Mouse (Mus musculus): ENCODE results near the gene Ptpn1. TPM values are rescaled to one million over a fixed set of nuclear protein-coding genes. Genes with fewer than 3 reads are reported as not detected.

Ptpn1 gene
- total RNA-seq (2014; rRNA removed) (6.5 and 7.9 TPM in 2 replicates), polyA plus RNA-seq (2012; rRNA removed) (17.3 and 20.2 TPM in 2 replicates)

- Histone ChIP-seq H3K36me3 (ENCODE audit: control insufficient read depth, insufficient read depth, low read length) (no peaks in the 10 kb centered on the region), H3K4me3 (ENCODE audit: insufficient read depth, low read depth, low read length) (peak within 1 kb of the TSS; percentile 97), H3K4me1 (ENCODE audit: control insufficient read depth, insufficient read depth, low read length) (peaks cover 5% of the 10 kb centered on the region), H3K79me2 (ENCODE audit: control insufficient read depth, insufficient read depth, low read length) (peaks cover 26% of the 10 kb centered on the region), H3K27me3 (ENCODE audit: control insufficient read depth, insufficient read depth, low read length) (no peaks in the 10 kb centered on the region), H3K9ac (ENCODE audit: low read depth, low read length) (peak within 1 kb of the TSS; percentile 95), H3K27ac (replicated peaks; ENCODE audit: insufficient read depth, low read depth, low read length) (peak within 1 kb of the TSS; percentile 73)
- peak; percentile 78 for DNase-seq (ENCODE audit: extremely low read depth, low read depth, low spot score)
- under 1% methylated on average over 99 of the region's 99 CpGs for WGBS
- peak; percentile 77 for TF ChIP-seq POLR2A (IDR thresholded peaks at IDR 0.05; ENCODE audit: extremely low read depth, insufficient read depth, low read length)
- TF ChIP-seq CTCF (IDR thresholded peaks at IDR 0.05; ENCODE audit: low read depth, low read length): no peak
Observed at GRCm38 (mm10) chr2:167931985-167932726, at the start of gene Ptpn1. Gene Ptpn1, plus strand, starts transcription at chr2:167932057.

GRCm38 (mm10) chr2:167886485-167886884, 45.4 kb upstream of the Ptpn1 start:
- Histone ChIP-seq H3K4me3 (ENCODE audit: insufficient read depth, low read depth, low read length) (no peak overlapping the region), H3K9ac (ENCODE audit: low read depth, low read length) (no peak overlapping the region), H3K36me3 (ENCODE audit: control insufficient read depth, insufficient read depth, low read length) (no peaks in the 10 kb centered on the region), H3K27ac (replicated peaks; ENCODE audit: insufficient read depth, low read depth, low read length) (no peak overlapping the region), H3K4me1 (ENCODE audit: control insufficient read depth, insufficient read depth, low read length) (peaks cover 11% of the 10 kb centered on the region), H3K27me3 (ENCODE audit: control insufficient read depth, insufficient read depth, low read length) (no peaks in the 10 kb centered on the region), H3K79me2 (ENCODE audit: control insufficient read depth, insufficient read depth, low read length) (no peaks in the 10 kb centered on the region)
- TF ChIP-seq POLR2A (IDR thresholded peaks at IDR 0.05; ENCODE audit: extremely low read depth, insufficient read depth, low read length): no peak
- TF ChIP-seq CTCF (IDR thresholded peaks at IDR 0.05; ENCODE audit: low read depth, low read length): no peak
- 70% methylated on average over 7 of the region's 7 CpGs for WGBS
- no peak for DNase-seq (ENCODE audit: extremely low read depth, low read depth, low spot score)

GRCm38 (mm10) chr2:167887516-167888347, 44.1 kb upstream of the Ptpn1 start:
- Histone ChIP-seq H3K4me3 (ENCODE audit: insufficient read depth, low read depth, low read length) (peak overlapping the region; percentile 20; the same call in 1 of the 2 replicates), H3K27me3 (ENCODE audit: control insufficient read depth, insufficient read depth, low read length) (no peaks in the 10 kb centered on the region), H3K27ac (replicated peaks; ENCODE audit: insufficient read depth, low read depth, low read length) (peak overlapping the region; percentile 81), H3K9ac (ENCODE audit: low read depth, low read length) (peak overlapping the region; percentile 45), H3K36me3 (ENCODE audit: control insufficient read depth, insufficient read depth, low read length) (no peaks in the 10 kb centered on the region), H3K4me1 (ENCODE audit: control insufficient read depth, insufficient read depth, low read length) (peaks cover 11% of the 10 kb centered on the region), H3K79me2 (ENCODE audit: control insufficient read depth, insufficient read depth, low read length) (no peaks in the 10 kb centered on the region)
- WGBS: 7% methylated on average over 22 of the region's 22 CpGs
- peak; percentile 96 for DNase-seq (ENCODE audit: extremely low read depth, low read depth, low spot score)
- TF ChIP-seq POLR2A (IDR thresholded peaks at IDR 0.05; ENCODE audit: extremely low read depth, insufficient read depth, low read length) (no peak), CTCF (IDR thresholded peaks at IDR 0.05; ENCODE audit: low read depth, low read length) (no peak)

GRCm38 (mm10) chr2:167888834-167889233, 43.0 kb upstream of the Ptpn1 start:
- DNase-seq (ENCODE audit: extremely low read depth, low read depth, low spot score): peak; percentile 58
- no peak for TF ChIP-seq CTCF (IDR thresholded peaks at IDR 0.05; ENCODE audit: low read depth, low read length)
- TF ChIP-seq POLR2A (IDR thresholded peaks at IDR 0.05; ENCODE audit: extremely low read depth, insufficient read depth, low read length): no peak
- Histone ChIP-seq H3K9ac (ENCODE audit: low read depth, low read length) (no peak overlapping the region), H3K4me1 (ENCODE audit: control insufficient read depth, insufficient read depth, low read length) (peaks cover 11% of the 10 kb centered on the region), H3K36me3 (ENCODE audit: control insufficient read depth, insufficient read depth, low read length) (no peaks in the 10 kb centered on the region), H3K27me3 (ENCODE audit: control insufficient read depth, insufficient read depth, low read length) (no peaks in the 10 kb centered on the region), H3K27ac (replicated peaks; ENCODE audit: insufficient read depth, low read depth, low read length) (peak overlapping the region; percentile 35), H3K79me2 (ENCODE audit: control insufficient read depth, insufficient read depth, low read length) (no peaks in the 10 kb centered on the region), H3K4me3 (ENCODE audit: insufficient read depth, low read depth, low read length) (no peak overlapping the region)
- WGBS: 29% methylated on average over 6 of the region's 6 CpGs

GRCm38 (mm10) chr2:167889886-167890285, 42.0 kb upstream of the Ptpn1 start:
- Histone ChIP-seq H3K79me2 (ENCODE audit: control insufficient read depth, insufficient read depth, low read length) (no peaks in the 10 kb centered on the region), H3K27ac (replicated peaks; ENCODE audit: insufficient read depth, low read depth, low read length) (no peak overlapping the region), H3K9ac (ENCODE audit: low read depth, low read length) (no peak overlapping the region), H3K27me3 (ENCODE audit: control insufficient read depth, insufficient read depth, low read length) (no peaks in the 10 kb centered on the region), H3K4me3 (ENCODE audit: insufficient read depth, low read depth, low read length) (no peak overlapping the region), H3K4me1 (ENCODE audit: control insufficient read depth, insufficient read depth, low read length) (peaks cover 11% of the 10 kb centered on the region), H3K36me3 (ENCODE audit: control insufficient read depth, insufficient read depth, low read length) (no peaks in the 10 kb centered on the region)
- 70% methylated on average over 4 of the region's 4 CpGs for WGBS
- TF ChIP-seq POLR2A (IDR thresholded peaks at IDR 0.05; ENCODE audit: extremely low read depth, insufficient read depth, low read length): no peak
- TF ChIP-seq CTCF (IDR thresholded peaks at IDR 0.05; ENCODE audit: low read depth, low read length): no peak
- DNase-seq (ENCODE audit: extremely low read depth, low read depth, low spot score): peak; percentile 33

All from liver, adult 2 months (tissue).